Mouse (Mus musculus) layer of hippocampus, adult 18-20 months (tissue): ENCODE results near the gene Pnldc1. TPM values are rescaled to one million over a fixed set of nuclear protein-coding genes. Genes with fewer than 3 reads are reported as not detected.
"Not testable (repeated sequence)": the region's sequence is repeated elsewhere in the genome, so short reads cannot be mapped to it uniquely, and the experiment has no call there.

ENCODE experiments used
- DNase-seq, 2 experiments: peaks; one replicate each; pipeline ENCODE4 v3.0.0; 2022; ENCODE audit warnings: low spot score in 2 of 2
- long read RNA-seq: library from polyadenylated mRNA; stranded (forward); transcript quantifications from one replicate; pipeline ENCODE4 v2.0.0, GENCODE M21; 2021
- total RNA-seq, 2 experiments: library from RNA; stranded (reverse); gene quantifications; 2 replicates each; pipeline ENCODE4 v1.2.3; 2021

Gene Pnldc1
- total RNA-seq: 1 to 10 TPM in 1 of 2 experiments, under 1 TPM in 1; 0.97 to 2.0 TPM
- long read RNA-seq: 0 reads

- no peak for DNase-seq
Measured at GRCm38 (mm10) chr17:12909361-12910280, at the start of gene Pnldc1. TSS of gene Pnldc1 (minus strand) at chr17:12910230.

GRCm38 (mm10) chr17:12959377-12959776 lies 49.3 kb upstream of the Pnldc1 start:
- DNase-seq: not testable (repeated sequence)

GRCm38 (mm10) chr17:12956664-12957063 lies 46.6 kb upstream of the Pnldc1 start:
- DNase-seq: no peak

- DNase-seq: no peak
Measured at GRCm38 (mm10) chr17:12949669-12950068, 39.6 kb upstream of the Pnldc1 start.

- DNase-seq: no peak
Measured at GRCm38 (mm10) chr17:12942459-12943162, 32.6 kb upstream of the Pnldc1 start.

GRCm38 (mm10) chr17:12941543-12942260 lies 31.7 kb upstream of the Pnldc1 start:
- DNase-seq: no peak

GRCm38 (mm10) chr17:12940151-12940805 lies 30.2 kb upstream of the Pnldc1 start, which contains the start of gene Acat3:
TSS of gene Acat3 (minus strand) at chr17:12940600.
- no peak for DNase-seq

- not testable (repeated sequence) for DNase-seq
Measured at GRCm38 (mm10) chr17:12939377-12940148, 29.5 kb upstream of the Pnldc1 start.

GRCm38 (mm10) chr17:12938077-12938476 lies 28.0 kb upstream of the Pnldc1 start:
- DNase-seq: no peak

GRCm38 (mm10) chr17:12937412-12937970 lies 27.5 kb upstream of the Pnldc1 start:
- DNase-seq: no peak

- no peak for DNase-seq
Measured at GRCm38 (mm10) chr17:12935719-12936118, 25.7 kb upstream of the Pnldc1 start.

- DNase-seq: not testable (repeated sequence)
Measured at GRCm38 (mm10) chr17:12931576-12931975, 21.5 kb upstream of the Pnldc1 start.

- no peak for DNase-seq
Measured at GRCm38 (mm10) chr17:12925703-12926180, 15.7 kb upstream of the Pnldc1 start.

- no peak for DNase-seq
Measured at GRCm38 (mm10) chr17:12925001-12925400, 15.0 kb upstream of the Pnldc1 start.

GRCm38 (mm10) chr17:12921073-12921472 lies 11.0 kb upstream of the Pnldc1 start:
- no peak for DNase-seq

- DNase-seq: peak; percentile 42 to 51
Measured at GRCm38 (mm10) chr17:12916588-12917380, 6.8 kb upstream of the Pnldc1 start.

GRCm38 (mm10) chr17:12915881-12916583 lies 6.0 kb upstream of the Pnldc1 start, which contains the start of gene Mrpl18:
TSS of gene Mrpl18 (minus strand) at chr17:12916345.
- DNase-seq: peak; percentile 100

- no peak for DNase-seq
Measured at GRCm38 (mm10) chr17:12915488-12915880, 5.5 kb upstream of the Pnldc1 start, which contains the start of gene Tcp1. TSS of gene Tcp1 (plus strand) at chr17:12915701.
